Mouse (Mus musculus) heart, embryonic 15.5 days (tissue): ENCODE data around the gene Commd7. TPM values are rescaled to one million over a fixed set of nuclear protein-coding genes. Genes with fewer than 3 reads are reported as not detected.

ENCODE experiments used
- ATAC-seq: fragments of 200-750 bp; cut with Nextera tagmentation; replicated peaks from 2 replicates; pipeline ENCODE4 v1.8.0; 2017; ENCODE audit warnings: low read depth, moderate TSS enrichment; ENCODE audit not compliant: insufficient number of reproducible peaks, insufficient read depth, low FRiP score
- H3K27ac ChIP-seq: fragments of 300-500 bp; sonication (generic); 2 replicates; pipeline ENCODE4 v1.5.1; 2015; ENCODE audit warnings: mild to moderate bottlenecking, inconsistent platforms
- H3K27me3 ChIP-seq: fragments of 300-500 bp; sonication (generic); 2 replicates; pipeline ENCODE4 v1.6.1; 2015; ENCODE audit warnings: inconsistent platforms
- H3K36me3 ChIP-seq: fragments of 300-500 bp; sonication (generic); 2 replicates; pipeline ENCODE4 v1.6.1; 2015; ENCODE audit warnings: mild to moderate bottlenecking, inconsistent platforms
- H3K4me1 ChIP-seq: fragments of 300-500 bp; sonication (generic); replicated peaks from 2 replicates; pipeline ENCODE4 v1.6.1; 2015; ENCODE audit warnings: inconsistent platforms
- H3K4me2 ChIP-seq: fragments of 300-500 bp; sonication (generic); 2 replicates; pipeline ENCODE4 v1.6.1; 2015; ENCODE audit warnings: inconsistent platforms, mild to moderate bottlenecking, moderate library complexity
- H3K4me3 ChIP-seq: fragments of 300-500 bp; sonication (generic); 2 replicates; pipeline ENCODE4 v1.5.1; 2015; ENCODE audit warnings: mild to moderate bottlenecking, inconsistent platforms
- H3K9ac ChIP-seq: fragments of 300-500 bp; sonication (generic); 2 replicates; pipeline ENCODE4 v1.6.1; 2015; ENCODE audit warnings: mild to moderate bottlenecking, inconsistent platforms
- H3K9me3 ChIP-seq: fragments of 300-500 bp; sonication (generic); replicated peaks from 2 replicates; pipeline ENCODE4 v1.6.1; 2016; ENCODE audit warnings: inconsistent platforms
- WGBS: fragments of 180-500 bp; shearing (Covaris S2); methylation state at CpG from one replicate; pipeline ENCODE4 v1.1.7; 2015; ENCODE audit warnings: mixed read lengths; 5-methylcytosine and 5-hydroxymethylcytosine counted together
- polyA plus RNA-seq: library from polyadenylated mRNA; unstranded; fragments of >200 nt; fragmentation: Nextera tagmentation; extraction: Ambion mirVana; gene quantifications from 2 replicates; pipeline ENCODE4 v1.2.1, GENCODE M21; 2015

Gene Commd7
- polyA plus RNA-seq, 1 experiment from 2014 or later: 52.4 TPM

DNA sequence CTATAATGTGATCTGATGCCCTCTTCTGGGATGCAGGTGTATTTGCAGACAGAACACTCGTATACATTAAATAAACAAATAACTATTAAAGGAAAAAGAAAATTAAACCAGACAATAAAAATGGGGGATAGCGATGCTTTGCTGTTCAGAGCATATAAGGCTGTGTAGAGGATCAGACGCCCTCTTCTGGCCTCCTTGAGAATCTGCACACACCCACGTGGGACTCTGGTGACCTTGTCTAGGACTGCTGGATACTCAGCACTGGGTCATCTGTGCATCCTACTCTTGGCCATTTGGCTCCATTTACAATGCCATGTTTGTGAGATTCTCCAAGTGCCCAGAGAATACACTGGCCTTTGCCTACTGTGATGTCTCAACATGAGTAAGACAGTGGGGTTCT, 28.9 kb downstream of the Commd7 start:
- Histone ChIP-seq H3K4me2 (no peak overlapping the region), H3K9ac (no peak overlapping the region), H3K27ac (no peak overlapping the region), H3K4me1 (peaks cover 27% of the 10 kb centered on the region), H3K4me3 (no peak overlapping the region), H3K9me3 (no peaks in the 10 kb centered on the region), H3K36me3 (no peaks in the 10 kb centered on the region), H3K27me3 (no peaks in the 10 kb centered on the region)
- no peak for ATAC-seq
- 45% methylated on average over 4 of the region's 4 CpGs for WGBS

DNA sequence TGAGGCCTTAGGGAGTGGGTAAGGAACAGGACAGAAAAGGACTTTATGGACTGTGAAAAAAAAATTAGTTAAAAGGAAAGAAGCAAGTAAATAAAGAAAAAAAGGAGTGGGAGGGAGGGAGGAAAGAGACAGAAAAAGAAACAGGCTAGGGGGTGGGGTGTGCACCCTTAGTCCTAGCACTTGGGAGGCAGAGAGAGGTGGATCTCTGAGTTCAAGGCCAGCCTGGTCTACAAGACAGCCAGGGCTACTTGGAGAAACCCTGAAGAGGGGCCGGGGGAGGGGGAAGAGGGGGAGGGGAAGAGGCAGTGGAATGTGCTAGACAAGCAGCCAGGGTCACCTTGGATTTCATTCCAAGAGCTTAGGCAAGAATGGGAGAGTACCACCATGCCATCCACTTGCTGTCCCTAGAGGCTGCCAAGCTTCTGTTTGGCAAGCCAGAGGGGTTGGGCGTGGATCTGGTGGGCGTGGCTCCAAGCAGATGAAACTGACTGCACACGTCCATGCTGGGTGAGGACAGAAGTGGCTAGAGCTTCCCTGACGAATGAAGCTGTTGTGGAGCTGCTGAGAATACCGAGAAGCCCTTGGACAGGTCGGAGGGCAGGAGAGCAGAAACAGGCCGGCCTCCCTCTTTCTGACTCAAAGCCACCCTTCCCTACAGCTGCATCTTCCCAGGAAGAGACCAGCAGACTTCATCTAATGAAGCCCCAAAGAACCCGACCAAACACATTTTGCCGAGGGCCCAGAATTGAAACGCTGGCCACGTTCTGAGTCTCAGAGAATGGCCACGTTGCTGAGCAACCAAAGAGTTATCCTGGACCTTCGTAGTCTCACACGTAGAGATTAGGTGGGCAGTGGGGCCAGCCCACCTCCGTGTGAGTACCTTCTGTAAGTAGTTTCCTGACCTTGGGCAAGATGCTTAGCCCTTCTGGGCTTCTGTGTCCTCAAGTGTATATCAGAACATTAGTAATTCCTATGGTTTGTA, 31.6 kb downstream of the Commd7 start:
- H3K4me2 ChIP-seq: no peak overlapping the region
- H3K36me3 ChIP-seq: no peaks in the 10 kb centered on the region
- peaks cover 19% of the 10 kb centered on the region for H3K4me1 ChIP-seq
- peak overlapping the region; percentile 62 for H3K27ac ChIP-seq
- ATAC-seq: 0 out of 2 replicates have a peak, but pooled peaks have one; percentile 23
- no peak overlapping the region; the same call in none of the 2 replicates for H3K9ac ChIP-seq
- 52% methylated on average over 16 of the region's 16 CpGs for WGBS
- H3K4me3 ChIP-seq: no peak overlapping the region
- H3K27me3 ChIP-seq: no peaks in the 10 kb centered on the region
- no peaks in the 10 kb centered on the region for H3K9me3 ChIP-seq

DNA sequence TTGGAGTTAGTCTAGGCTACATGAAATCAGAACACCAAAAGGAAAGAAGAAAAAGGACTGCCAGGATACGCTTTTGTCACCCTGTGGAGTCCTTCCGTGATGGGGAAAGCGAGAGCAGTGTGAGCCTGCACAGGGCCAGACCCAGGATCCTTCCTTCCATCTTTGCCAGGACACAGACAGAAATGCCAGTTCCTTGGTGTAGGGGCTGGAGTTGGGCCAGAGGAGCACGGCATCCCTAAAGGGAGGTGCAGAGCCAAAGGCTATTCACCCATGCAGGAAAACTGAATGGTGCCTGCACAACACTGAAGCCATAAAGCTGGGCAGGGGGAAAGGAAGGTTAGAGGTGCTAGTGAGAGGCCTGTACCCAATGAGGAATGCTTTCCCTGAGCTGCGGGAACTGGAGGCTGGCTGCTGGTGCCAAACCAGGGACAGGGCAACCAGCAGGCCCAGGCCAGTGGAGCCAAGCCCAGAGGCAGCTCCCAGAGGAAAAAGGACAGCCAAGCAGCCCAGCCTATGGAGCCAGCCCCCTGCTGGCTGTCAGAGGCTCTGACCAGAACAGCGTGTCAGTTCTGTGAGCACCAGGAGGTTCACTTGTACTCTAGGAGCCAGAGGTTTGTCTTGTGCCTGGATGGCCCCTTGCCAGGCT, 32.4 kb downstream of the Commd7 start:
- Histone ChIP-seq H3K4me3 (no peak overlapping the region), H3K9ac (peak overlapping the region; percentile 29; the same call in 1 of the 2 replicates), H3K27me3 (no peaks in the 10 kb centered on the region), H3K9me3 (no peaks in the 10 kb centered on the region), H3K4me2 (no peak overlapping the region), H3K36me3 (no peaks in the 10 kb centered on the region), H3K27ac (peak overlapping the region; percentile 62), H3K4me1 (peaks cover 19% of the 10 kb centered on the region)
- WGBS: 60% methylated on average over 6 of the region's 6 CpGs
- ATAC-seq: peak; percentile 81

DNA sequence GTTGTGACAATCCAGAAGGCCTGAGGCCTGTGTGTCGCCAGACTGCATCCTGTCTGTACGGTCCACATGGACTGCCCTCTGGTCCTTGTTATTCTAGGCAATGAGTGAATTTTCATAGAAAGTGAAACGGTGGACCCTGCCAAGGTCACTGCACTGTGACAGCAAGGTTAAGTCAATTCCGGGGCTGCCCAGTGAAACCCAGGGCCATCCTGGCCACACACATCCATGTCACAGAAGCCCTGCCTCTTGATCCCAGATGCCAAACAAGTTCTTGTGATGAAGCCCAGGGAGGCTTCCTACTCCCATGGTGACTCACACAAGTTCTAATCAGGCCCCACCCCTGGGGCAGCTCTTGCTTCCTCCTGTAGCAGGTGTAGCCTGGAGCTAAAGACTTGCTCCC, 35.0 kb downstream of the Commd7 start:
- H3K4me3 ChIP-seq: no peak overlapping the region
- no peak overlapping the region for H3K4me2 ChIP-seq
- peaks cover 27% of the 10 kb centered on the region for H3K4me1 ChIP-seq
- H3K27ac ChIP-seq: no peak overlapping the region
- ATAC-seq: no peak
- H3K9me3 ChIP-seq: no peaks in the 10 kb centered on the region
- H3K36me3 ChIP-seq: no peaks in the 10 kb centered on the region
- no peaks in the 10 kb centered on the region for H3K27me3 ChIP-seq
- H3K9ac ChIP-seq: no peak overlapping the region
- 67% methylated on average over 4 of the region's 4 CpGs for WGBS

DNA sequence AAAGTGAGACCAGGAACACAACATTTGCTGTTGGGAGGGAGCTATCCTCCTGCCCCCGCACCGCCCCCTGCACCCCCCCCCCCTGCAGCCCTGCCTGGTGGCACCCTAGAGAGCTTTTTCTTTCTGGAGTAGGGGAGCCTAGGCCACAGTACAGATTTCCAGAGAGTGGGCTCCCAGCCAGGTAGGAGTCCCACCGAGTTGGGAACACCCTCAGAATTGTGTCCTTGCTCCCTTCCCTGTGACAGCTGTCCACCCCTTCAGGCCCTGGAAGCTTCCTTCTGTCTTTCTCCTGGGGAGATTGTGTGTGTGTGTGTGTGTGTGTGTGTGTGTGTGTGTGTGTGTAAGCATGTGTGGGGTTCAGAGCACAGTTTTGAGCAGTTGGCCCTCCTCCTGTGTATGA, 35.6 kb downstream of the Commd7 start:
- H3K27ac ChIP-seq: no peak overlapping the region
- no peak overlapping the region for H3K4me2 ChIP-seq
- 78% methylated on average over 3 of the region's 3 CpGs for WGBS
- ATAC-seq: no peak
- no peaks in the 10 kb centered on the region for H3K36me3 ChIP-seq
- no peak overlapping the region for H3K9ac ChIP-seq
- H3K27me3 ChIP-seq: no peaks in the 10 kb centered on the region
- no peak overlapping the region for H3K4me3 ChIP-seq
- H3K9me3 ChIP-seq: no peaks in the 10 kb centered on the region
- H3K4me1 ChIP-seq: peaks cover 30% of the 10 kb centered on the region

DNA sequence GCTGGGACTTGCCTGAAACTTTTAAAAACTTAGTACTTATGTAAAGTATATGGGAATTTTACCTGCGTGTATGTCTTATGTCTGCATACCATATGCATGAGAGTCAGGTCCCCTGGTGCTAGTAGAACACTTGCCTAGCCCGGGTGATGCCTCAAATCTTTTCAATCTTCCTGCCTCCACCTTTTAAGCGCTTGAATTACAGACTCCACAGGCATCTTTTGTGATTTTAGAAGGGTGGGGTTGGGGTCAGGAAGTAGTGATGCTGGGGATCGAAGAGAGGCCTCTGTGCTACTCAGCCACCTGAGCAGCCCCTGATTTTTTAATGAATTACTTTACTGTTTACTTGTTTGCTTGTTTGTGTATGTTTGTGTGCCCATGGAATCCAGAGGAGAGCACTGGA, 37.6 kb downstream of the Commd7 start:
- WGBS: 67% methylated on average over 4 of the region's 4 CpGs
- Histone ChIP-seq H3K27me3 (no peaks in the 10 kb centered on the region), H3K27ac (no peak overlapping the region), H3K36me3 (no peaks in the 10 kb centered on the region), H3K4me3 (no peak overlapping the region), H3K4me1 (peaks cover 16% of the 10 kb centered on the region), H3K9ac (no peak overlapping the region), H3K9me3 (no peaks in the 10 kb centered on the region), H3K4me2 (no peak overlapping the region)
- no peak for ATAC-seq

DNA sequence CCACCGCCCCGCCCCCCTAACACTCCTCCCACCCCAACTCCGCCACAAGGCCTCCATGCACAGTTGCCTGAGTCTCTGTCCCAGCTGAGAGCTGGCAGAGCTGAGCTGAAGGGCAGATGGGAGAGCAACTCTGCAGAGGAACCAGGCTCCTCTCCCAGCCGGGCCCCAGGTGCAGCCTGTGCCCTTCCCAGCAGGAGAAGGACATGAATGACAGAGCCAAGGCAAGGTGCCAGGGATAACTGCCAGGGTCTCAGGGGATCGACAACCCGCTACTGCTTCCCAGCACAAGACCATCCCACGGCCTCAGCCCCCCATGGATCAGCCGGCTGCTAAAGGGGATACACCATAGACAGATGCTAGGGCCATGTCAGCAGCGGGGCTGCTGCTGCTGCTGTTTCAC, 39.4 kb downstream of the Commd7 start:
- ATAC-seq: no peak
- no peak overlapping the region for H3K27ac ChIP-seq
- WGBS: 37% methylated on average over 9 of the region's 9 CpGs

DNA sequence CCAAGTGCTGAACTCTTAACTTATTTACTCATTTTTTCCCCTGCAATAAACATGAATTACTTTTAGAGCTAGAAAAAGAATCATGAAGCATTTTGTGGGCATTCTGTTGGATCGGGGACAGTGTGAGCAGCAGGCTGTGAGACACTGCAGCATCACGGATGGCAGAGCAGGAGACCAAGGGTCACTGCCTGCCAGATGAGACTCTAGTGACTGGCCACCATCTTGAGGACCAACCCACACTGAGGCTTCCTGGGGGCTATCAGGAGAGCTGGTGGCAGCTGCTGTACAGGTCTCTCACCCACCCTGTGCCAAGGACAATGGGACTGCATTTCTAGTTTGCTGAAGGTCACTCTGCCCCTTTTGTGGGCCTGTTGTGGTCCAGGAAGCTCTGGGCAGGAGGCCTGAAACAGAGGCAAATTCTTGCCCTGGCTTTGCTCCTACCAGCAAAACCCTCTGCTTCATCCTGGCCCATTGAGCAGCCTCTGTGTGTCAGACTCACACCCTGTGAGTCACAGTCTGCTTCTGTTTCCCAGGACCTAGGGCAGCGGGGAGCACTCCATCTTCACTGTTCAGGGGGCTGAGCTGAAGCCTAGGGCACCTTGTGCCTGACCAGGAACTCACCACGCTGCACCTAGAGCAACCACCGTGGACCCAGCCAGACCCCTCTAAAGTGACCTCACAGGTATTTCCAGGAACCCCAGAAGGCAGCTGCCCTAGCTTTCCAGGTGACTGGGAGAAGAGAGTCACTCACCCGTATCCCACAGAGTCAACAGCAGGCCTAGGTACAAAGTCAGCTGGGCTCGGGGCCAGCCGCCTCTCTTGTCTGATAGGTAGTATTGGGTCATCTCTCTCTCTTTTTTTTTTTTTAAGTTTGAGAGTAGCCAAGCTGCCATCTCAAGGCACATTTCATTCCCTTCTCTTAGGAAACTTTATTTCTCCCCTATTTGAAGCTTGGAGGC, 40.2 kb downstream of the Commd7 start:
- WGBS: 68% methylated on average over 8 of the region's 8 CpGs
- 0 out of 2 replicates have a peak overlapping the region, but pooled peaks have one; percentile 5 for H3K27ac ChIP-seq

More for the DNA sequence above, 39.4 kb downstream of the Commd7 start:
- Histone ChIP-seq H3K27me3 (no peaks in the 10 kb centered on the region), H3K4me2 (no peak overlapping the region), H3K4me3 (no peak overlapping the region), H3K4me1 (peaks cover 15% of the 10 kb centered on the region), H3K9ac (no peak overlapping the region), H3K36me3 (no peaks in the 10 kb centered on the region), H3K9me3 (no peaks in the 10 kb centered on the region)

DNA sequence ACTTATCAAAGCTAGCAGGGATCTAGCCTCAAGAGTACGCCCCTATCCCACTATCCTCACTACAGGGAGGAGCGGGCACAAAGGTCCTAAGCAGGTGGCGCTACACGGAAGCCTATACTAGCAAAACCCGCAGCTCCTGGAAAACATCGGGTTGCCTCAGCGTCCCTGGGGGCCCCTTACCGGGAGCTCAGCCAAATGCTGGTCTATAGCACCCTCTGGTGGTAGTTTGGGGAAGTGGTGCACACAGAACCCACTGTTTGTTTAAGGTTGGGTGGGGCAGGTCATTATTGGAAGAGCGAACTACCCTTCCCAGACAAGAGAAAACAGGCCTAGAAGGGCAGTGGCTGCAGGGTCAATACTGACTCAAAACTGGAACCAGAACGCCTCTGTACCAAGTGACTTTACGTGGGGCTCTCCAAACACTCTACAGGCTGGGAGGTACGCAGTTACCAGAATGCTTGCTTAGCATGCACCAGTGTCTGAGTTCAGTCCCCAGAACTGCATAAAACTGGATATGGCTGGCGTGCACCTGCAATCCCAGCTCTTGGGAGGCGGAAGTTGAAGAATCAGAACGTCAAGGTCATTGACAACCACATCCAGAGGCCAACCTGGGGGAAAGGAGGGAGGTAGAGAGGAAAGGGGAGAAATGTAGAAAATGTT, 45.9 kb downstream of the Commd7 start:
- Histone ChIP-seq H3K4me3 (peak overlapping the region; percentile 11; the same call in 1 of the 2 replicates), H3K9me3 (no peaks in the 10 kb centered on the region), H3K4me2 (peak overlapping the region; percentile 55), H3K27me3 (no peaks in the 10 kb centered on the region), H3K4me1 (peaks cover 9% of the 10 kb centered on the region), H3K9ac (no peak overlapping the region), H3K36me3 (no peaks in the 10 kb centered on the region), H3K27ac (no peak overlapping the region)
- WGBS: 10% methylated on average over 15 of the region's 15 CpGs
- peak; percentile 51 for ATAC-seq

More for the DNA sequence above, 40.2 kb downstream of the Commd7 start:
- H3K9ac ChIP-seq: no peak overlapping the region
- ATAC-seq: no peak
- H3K9me3 ChIP-seq: no peaks in the 10 kb centered on the region
- H3K27me3 ChIP-seq: no peaks in the 10 kb centered on the region
- no peak overlapping the region for H3K4me2 ChIP-seq
- no peaks in the 10 kb centered on the region for H3K36me3 ChIP-seq
- H3K4me3 ChIP-seq: no peak overlapping the region
- H3K4me1 ChIP-seq: peaks cover 11% of the 10 kb centered on the region

DNA sequence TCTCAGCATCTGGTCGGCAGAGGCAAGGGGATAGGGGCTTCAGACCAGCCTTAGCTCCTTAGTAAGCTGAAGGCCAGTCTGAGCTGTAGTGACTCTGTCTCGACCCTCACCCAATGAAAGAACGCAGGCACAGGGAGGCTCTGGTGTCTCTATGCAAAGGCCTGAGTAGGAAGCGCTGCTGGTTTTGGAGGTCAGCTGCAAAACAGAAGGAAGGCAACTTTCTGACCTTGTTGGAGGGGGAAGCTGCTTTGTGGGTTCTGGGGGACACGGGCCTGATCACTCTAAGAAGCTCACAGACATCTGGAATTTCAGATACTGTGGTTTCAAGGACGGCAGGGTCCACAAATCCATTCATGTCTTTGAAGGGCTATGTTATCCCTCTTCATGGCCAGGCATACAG, 46.6 kb downstream of the Commd7 start:
- Histone ChIP-seq H3K27ac (no peak overlapping the region), H3K36me3 (no peaks in the 10 kb centered on the region), H3K4me2 (peak overlapping the region; percentile 55; the same call in 1 of the 2 replicates), H3K4me1 (peaks cover 10% of the 10 kb centered on the region), H3K4me3 (no peak overlapping the region), H3K9me3 (no peaks in the 10 kb centered on the region), H3K27me3 (no peaks in the 10 kb centered on the region), H3K9ac (no peak overlapping the region)
- ATAC-seq: no peak
- WGBS: 63% methylated on average over 6 of the region's 6 CpGs
